Mouse (Mus musculus) inflammation-experienced regulatory T-cells, adult 6 months (primary cell): Measurements from ENCODE around the gene Hist1h2ag. TPM values are rescaled to one million over a fixed set of nuclear protein-coding genes. Genes with fewer than 3 reads are reported as not detected.

Experiments
- ATAC-seq: one replicate; pipeline ENCODE4 v1.8.0; 2017
- polyA plus RNA-seq, 3 experiments: library from polyadenylated mRNA; unstranded; fragments of 100-300 nt; shearing (Covaris generic); gene quantifications; one replicate each; pipeline ENCODE4 v1.2.1; 2017

Gene Hist1h2ag
- polyA plus RNA-seq, 3 experiments from 2014 or later = 3.9 to 4.5 TPM; not detected in 1

- no peak for ATAC-seq
Observed at GRCm38 (mm10) chr13:22007872-22008271, 34.9 kb downstream of the Hist1h2ag start.

- no peak for ATAC-seq
Observed at GRCm38 (mm10) chr13:22007121-22007510, 35.6 kb downstream of the Hist1h2ag start.

- ATAC-seq = peak; percentile 79
Observed at GRCm38 (mm10) chr13:22006334-22007120, 36.2 kb downstream of the Hist1h2ag start.

GRCm38 (mm10) chr13:22005605-22006333 is 37.0 kb downstream of the Hist1h2ag start:
- peak; percentile 79 for ATAC-seq

GRCm38 (mm10) chr13:22001823-22002222 is 40.9 kb downstream of the Hist1h2ag start:
- ATAC-seq = peak; percentile 22

GRCm38 (mm10) chr13:22001346-22001745 is 41.4 kb downstream of the Hist1h2ag start:
- ATAC-seq = no peak

- no peak for ATAC-seq
Observed at GRCm38 (mm10) chr13:21999147-21999546, 43.6 kb downstream of the Hist1h2ag start.

- no peak for ATAC-seq
Observed at GRCm38 (mm10) chr13:21998412-21998811, 44.3 kb downstream of the Hist1h2ag start.

GRCm38 (mm10) chr13:21997821-21998220 is 44.9 kb downstream of the Hist1h2ag start:
- ATAC-seq = no peak

GRCm38 (mm10) chr13:21997201-21997820 is 45.4 kb downstream of the Hist1h2ag start:
- no peak for ATAC-seq

GRCm38 (mm10) chr13:21996840-21997185 is 45.9 kb downstream of the Hist1h2ag start:
- no peak for ATAC-seq

- peak; percentile 71 for ATAC-seq
Observed at GRCm38 (mm10) chr13:21996101-21996839, 46.5 kb downstream of the Hist1h2ag start.

- ATAC-seq = peak; percentile 23
Observed at GRCm38 (mm10) chr13:21995331-21995914, 47.3 kb downstream of the Hist1h2ag start.

GRCm38 (mm10) chr13:21994896-21995295 is 47.8 kb downstream of the Hist1h2ag start:
- no peak for ATAC-seq

- no peak for ATAC-seq
Observed at GRCm38 (mm10) chr13:21993957-21994738, 48.6 kb downstream of the Hist1h2ag start.

- ATAC-seq = no peak
Observed at GRCm38 (mm10) chr13:21992550-21992949, 50.2 kb downstream of the Hist1h2ag start.

Other genes with a start within 250 kb of the Hist1h2ag start
- 10 to 100 TPM in 1 of 3 experiments, 1 to 10 TPM in 1, not detected in 1; 6.1 to 12.5 TPM for gene Hist1h2bq, start 232.7 kb downstream of the Hist1h2ag start, polyA plus RNA-seq
- 10 to 100 TPM in 1 of 3 experiments, 1 to 10 TPM in 1, not detected in 1; 2.4 to 11.2 TPM for gene Hist1h2ao, start 232.5 kb downstream of the Hist1h2ag start, polyA plus RNA-seq
- 10 to 100 TPM in 1 of 3 experiments, 1 to 10 TPM in 2; 5.8 to 17.9 (median 8.9) TPM for gene Hist1h4m, start 231.2 kb downstream of the Hist1h2ag start, polyA plus RNA-seq
- 1 to 10 TPM in 2 of 3 experiments, not detected in 1; 6.5 to 9.3 TPM for gene Hist1h4n, start 210.7 kb downstream of the Hist1h2ag start, polyA plus RNA-seq
- 100 to 1,000 TPM in 1 of 3 experiments, 10 to 100 TPM in 2; 58.0 to 576 (median 60.6) TPM for gene Hist1h2ap, start 209.4 kb downstream of the Hist1h2ag start, polyA plus RNA-seq
- gene Hist1h2br, start 209.2 kb downstream of the Hist1h2ag start, polyA plus RNA-seq = 10 to 100 TPM in 1 of 3 experiments, 1 to 10 TPM in 1, not detected in 1; 6.1 to 12.2 TPM
- gene Zfp184, start 97.8 kb downstream of the Hist1h2ag start, polyA plus RNA-seq = not detected
- not detected for gene Pom121l2, start 61.8 kb downstream of the Hist1h2ag start, polyA plus RNA-seq
- gene Prss16, start 33.2 kb downstream of the Hist1h2ag start, polyA plus RNA-seq = 1 to 10 TPM in 1 of 3 experiments, under 1 TPM in 1, not detected in 1; 0.24 to 1.2 TPM
- gene Hist1h2ah, start 7.4 kb downstream of the Hist1h2ag start, polyA plus RNA-seq = 100 to 1,000 TPM in 1 of 3 experiments, 10 to 100 TPM in 1, not detected in 1; 52.3 to 507 TPM
- 1 to 10 TPM in 2 of 3 experiments, not detected in 1; 2.2 to 9.9 TPM for gene Hist1h2bk, start 7.1 kb downstream of the Hist1h2ag start, polyA plus RNA-seq
- 10 to 100 TPM in 1 of 3 experiments, 1 to 10 TPM in 2; 4.1 to 18.5 (median 6.5) TPM for gene Hist1h4i, start 1.6 kb downstream of the Hist1h2ag start, polyA plus RNA-seq
- 10 to 100 TPM in 1 of 3 experiments, 1 to 10 TPM in 2; 1.8 to 10.3 (median 6.6) TPM for gene Hist1h2bj, start 270 bp upstream of the Hist1h2ag start, polyA plus RNA-seq
- gene Vmn1r188, start 41.5 kb upstream of the Hist1h2ag start, polyA plus RNA-seq = under 1 TPM in 1 of 3 experiments, not detected in 2; 0.07 TPM
- gene Vmn1r189, start 62.9 kb upstream of the Hist1h2ag start, polyA plus RNA-seq = not detected
- gene Vmn1r191, start 141.0 kb upstream of the Hist1h2ag start, polyA plus RNA-seq = under 1 TPM in 1 of 3 experiments, not detected in 2; 0.13 TPM
- not detected for gene Vmn1r192, start 148.2 kb upstream of the Hist1h2ag start, polyA plus RNA-seq
- under 1 TPM in 1 of 3 experiments, not detected in 2; 0.13 TPM for gene Vmn1r193, start 180.2 kb upstream of the Hist1h2ag start, polyA plus RNA-seq
- not detected for gene Vmn1r194, start 201.3 kb upstream of the Hist1h2ag start, polyA plus RNA-seq
- not detected for gene Vmn1r195, start 227.6 kb upstream of the Hist1h2ag start, polyA plus RNA-seq
- not detected for gene Vmn1r196, start 247.0 kb upstream of the Hist1h2ag start, polyA plus RNA-seq